Mouse (Mus musculus) retina, embryonic 14.5 days (tissue): ENCODE measurements at regions not wholly inside any gene's neighbourhood (a gene's known extent, or its start where the extent isn't known, plus 50 kb on each side); places are given as distances from the start of the nearest gene placed in this dataset.

Source experiments
- DNase-seq: peaks from one replicate; pipeline ENCODE4 v3.0.0-alpha.2; 2015; ENCODE audit warnings: low spot score

GRCm38 (mm10) chr7:68686396-68687139 lies 62.5 kb downstream of the Arrdc4 start:
- no peak for DNase-seq

- no peak for DNase-seq
Measured at GRCm38 (mm10) chr7:68682929-68683643, 66.0 kb downstream of the Arrdc4 start.

- no peak for DNase-seq
Measured at GRCm38 (mm10) chr7:68682318-68682728, 66.7 kb downstream of the Arrdc4 start.

DNA sequence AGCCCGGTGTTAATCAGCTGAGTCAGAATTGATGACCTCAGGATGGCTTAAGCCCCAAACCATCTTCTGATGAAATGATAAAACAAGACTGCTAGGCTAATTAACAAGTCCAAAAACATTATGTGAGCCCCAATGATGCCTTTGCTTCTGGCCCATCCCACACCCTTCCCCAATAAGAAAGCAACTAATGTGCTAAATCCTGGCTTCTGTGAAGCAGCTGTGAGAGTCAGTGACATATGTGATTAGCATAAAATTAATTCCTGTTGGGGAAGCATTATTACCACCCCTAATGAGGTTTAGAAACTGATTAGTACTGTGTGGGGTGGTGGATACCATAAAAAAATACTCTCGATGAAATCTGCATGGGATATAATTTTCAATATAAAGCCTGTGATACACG lies 69.3 kb downstream of the Arrdc4 start:
- peak; percentile 8 for DNase-seq

DNA sequence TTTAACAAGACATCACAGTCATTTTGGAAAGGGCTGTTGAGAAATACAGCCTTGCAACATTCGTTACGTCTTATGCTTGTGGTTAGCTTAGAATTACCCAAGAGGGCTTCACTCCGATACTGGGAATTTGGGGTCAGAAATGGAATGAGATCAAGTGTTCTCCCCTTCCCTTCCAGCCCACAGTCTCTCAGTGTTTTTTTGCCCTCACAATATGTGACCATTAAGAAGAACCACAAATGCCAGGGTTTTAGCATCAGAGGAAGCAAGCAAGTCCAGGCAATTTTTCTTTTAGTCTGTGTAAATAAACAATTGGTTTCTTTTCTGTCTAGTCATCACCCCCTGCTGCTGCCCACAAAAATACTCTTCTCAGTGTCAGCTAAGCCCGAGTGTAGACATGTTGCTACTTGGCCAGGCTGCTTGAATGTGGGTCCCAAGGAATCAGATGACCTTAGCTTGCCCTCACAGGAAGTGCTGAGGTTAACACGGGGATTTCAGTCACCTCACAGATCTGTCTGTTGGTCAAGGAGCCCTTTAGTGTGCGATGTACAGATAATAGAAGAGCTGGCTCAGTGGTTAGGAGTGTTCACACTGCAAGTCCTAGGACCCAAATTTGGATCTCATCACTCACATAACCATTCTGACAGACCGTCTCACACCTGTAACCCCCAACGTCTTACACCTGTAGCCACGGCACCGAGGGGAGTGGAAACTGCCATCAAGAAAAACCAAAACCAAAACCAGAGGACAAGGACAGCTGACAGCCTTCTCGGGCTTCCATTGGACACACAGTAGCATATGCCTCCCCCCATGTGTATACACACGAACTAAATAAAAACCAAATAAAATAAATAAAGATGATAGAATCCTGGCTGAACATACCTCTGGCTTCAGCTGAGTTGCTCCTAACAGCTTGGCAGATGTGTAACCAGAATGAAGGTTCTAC lies 81.0 kb downstream of the Arrdc4 start:
- DNase-seq, result no peak

GRCm38 (mm10) chr7:68667215-68667614 lies 81.8 kb downstream of the Arrdc4 start:
- DNase-seq, result peak; percentile 13

DNA sequence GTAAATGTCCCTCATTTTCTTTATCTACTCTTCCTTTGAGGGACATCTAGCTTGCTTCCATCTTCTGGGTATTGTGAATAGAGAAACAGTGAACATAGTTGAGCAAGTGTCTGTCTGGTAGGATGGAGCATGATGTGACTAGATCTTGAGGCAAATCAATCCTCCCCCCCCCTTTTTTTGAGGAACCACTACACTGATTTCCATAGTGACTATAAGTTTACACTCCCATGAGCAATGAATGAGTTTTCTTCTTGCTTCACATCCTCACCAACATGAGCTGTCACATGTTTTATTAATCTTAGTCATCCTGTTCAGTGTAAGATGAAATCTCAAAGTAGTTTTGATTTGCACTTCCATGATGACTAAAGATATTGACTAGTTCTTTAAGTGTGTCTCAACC lies 92.7 kb downstream of the Arrdc4 start:
- DNase-seq, result no peak

GRCm38 (mm10) chr7:68653534-68653933 lies 95.5 kb downstream of the Arrdc4 start:
- no peak for DNase-seq

GRCm38 (mm10) chr7:68651418-68651817 lies 97.6 kb downstream of the Arrdc4 start:
- DNase-seq, result peak; percentile 47

DNA sequence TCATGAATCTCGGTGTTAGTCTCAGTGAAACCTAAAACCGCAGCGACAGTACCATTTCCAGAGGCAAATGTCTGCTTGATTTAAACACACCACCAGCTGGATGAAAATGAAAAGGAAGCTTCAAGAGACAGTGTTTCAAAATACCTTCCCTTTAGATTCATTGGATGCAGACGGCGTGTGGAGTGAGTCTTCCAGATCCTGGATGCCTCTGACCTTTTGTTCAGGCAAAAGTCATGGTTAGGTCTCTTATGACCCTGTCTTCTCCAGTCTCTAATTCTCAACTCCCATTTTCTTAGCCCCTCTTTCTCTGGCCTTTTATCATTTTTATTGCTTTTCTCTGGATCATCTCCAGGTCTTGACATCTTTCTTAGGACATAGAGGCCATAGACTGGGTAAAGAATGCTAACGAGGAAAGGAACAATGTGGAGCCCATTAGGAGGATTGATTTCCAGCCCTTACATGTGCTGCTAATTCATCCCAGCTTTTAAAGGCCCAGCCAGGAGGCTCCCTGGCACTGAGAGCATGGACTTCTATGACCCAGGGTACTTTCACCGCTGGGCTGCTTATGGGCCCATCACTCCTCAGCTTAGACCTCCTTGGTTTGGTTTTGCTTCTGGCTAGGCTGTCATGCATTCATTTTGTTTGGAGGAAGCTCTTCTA lies 111.4 kb downstream of the Arrdc4 start:
- DNase-seq, result no peak

DNA sequence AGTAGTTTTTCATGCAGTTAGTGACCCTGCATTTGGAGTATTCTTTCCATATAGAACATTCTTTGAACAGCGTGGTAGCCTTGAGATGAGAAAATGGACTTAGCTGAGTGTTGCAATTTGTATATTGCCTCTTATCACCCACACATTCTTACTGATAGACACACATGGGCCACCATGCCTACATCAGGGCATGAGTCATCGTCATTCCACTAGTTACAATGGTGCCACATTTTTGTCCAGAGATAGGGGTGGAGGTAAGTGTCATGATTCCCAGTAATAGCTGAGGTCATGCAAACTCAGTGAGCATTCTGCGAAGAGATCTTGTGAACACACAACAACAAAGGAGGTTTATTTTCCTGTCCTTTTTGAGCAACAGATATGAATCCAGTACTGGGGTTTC lies 128.0 kb downstream of the Arrdc4 start:
- no peak for DNase-seq

DNA sequence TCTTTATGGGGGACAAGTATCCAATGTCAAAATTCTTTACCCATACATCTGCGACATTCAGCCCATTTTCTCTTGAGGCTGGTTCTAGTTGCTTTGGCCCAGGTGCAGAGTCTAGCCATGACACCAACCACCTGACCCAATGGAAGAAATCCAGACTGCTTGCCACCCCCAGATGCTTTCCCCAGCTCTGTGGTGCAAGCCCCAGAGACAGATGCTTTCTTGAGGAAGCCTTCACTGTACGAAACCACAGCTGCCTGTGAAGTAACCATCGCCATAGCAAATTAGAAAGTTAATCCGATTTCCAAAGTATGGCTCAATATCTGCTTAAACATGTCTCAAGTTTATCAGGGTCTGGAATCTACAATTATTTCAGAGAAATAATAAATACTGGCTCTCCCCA lies 138.5 kb downstream of the Arrdc4 start:
- DNase-seq, result no peak

- DNase-seq, result no peak
Measured at GRCm38 (mm10) chr7:68607170-68607569, 141.9 kb downstream of the Arrdc4 start.

DNA sequence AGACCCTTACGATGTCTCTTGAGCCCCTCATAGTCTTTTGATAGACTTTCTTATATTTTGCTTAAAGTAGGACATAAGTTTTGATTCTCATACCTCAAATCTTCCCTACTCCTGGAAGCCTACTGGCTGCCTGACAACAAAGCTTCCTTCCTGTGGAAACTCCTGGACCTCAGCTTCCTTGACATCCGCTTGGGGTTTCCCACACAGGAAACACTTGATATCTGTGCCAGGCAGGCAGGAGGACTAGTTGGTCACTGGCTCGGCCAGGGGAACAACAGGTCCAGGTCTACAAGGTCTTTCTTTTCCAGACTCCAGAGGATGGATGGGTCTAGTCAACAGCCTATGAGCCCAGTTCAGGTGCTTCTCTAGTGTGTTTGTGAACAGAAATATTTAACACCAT lies 142.8 kb downstream of the Arrdc4 start:
- DNase-seq, result no peak

GRCm38 (mm10) chr7:68603711-68604110 lies 145.3 kb downstream of the Arrdc4 start:
- peak; percentile 67 for DNase-seq

- no peak for DNase-seq
Measured at GRCm38 (mm10) chr7:68602003-68602402, 147.0 kb downstream of the Arrdc4 start.

GRCm38 (mm10) chr7:68594017-68594386 lies 155.0 kb downstream of the Arrdc4 start:
- no peak for DNase-seq

GRCm38 (mm10) chr7:68593344-68594016 lies 155.6 kb downstream of the Arrdc4 start:
- peak; percentile 67 for DNase-seq

- DNase-seq, result peak; percentile 24
Measured at GRCm38 (mm10) chr7:68582540-68583325, 166.3 kb downstream of the Arrdc4 start.

- peak; percentile 79 for DNase-seq
Measured at GRCm38 (mm10) chr7:68580650-68581049, 168.4 kb downstream of the Arrdc4 start.

DNA sequence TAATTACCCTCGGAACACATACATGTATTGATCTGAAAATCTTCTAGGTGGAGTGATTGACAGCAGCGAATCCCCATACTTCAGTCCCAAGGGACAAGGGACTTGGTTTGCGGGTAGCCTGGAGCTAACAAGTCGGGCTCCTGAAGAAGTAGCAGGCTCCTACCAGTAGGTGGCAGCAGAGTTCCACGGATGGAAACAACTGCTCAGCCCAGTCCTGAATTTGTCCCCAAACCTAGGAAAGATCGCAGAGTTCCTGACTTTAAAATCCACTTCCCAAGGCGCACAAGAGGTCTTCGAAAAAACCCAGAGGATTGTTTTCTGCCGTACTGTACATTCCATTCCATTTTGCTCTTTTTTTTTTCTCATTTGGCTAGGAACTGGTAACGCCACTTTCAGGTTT lies 169.4 kb downstream of the Arrdc4 start:
- DNase-seq, result peak; percentile 96
